Mouse (Mus musculus) c-Kit-positive CD71-positive TER-119-positive erythroid progenitor cells, embryonic 14.5 days (primary cell): ENCODE data around the gene Gm10644.

Source experiments
- DNase-seq: peaks from one replicate; pipeline ENCODE4 v3.0.0-alpha.2; 2013; ENCODE audit warnings: low spot score

Gene Gm10644

DNA sequence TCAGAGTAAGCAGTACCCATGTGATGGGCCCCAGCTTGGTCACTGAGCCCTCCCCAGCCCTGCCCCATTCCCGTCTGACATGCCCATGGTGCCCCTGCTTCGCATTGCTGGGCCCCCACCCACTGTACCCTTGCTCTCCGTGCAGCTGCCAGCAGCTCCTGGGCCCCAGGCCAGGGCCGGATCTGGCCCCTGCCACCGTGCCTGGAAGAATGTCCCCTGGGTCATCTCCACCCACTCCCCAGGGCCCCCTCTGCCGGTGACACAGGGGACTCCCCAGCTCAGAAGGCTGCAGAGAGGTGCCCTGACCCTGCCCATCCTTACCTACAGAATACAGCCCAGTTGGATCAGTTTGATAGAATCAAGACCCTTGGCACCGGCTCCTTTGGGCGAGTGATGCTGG, 25.8 kb upstream of the Gm10644 start:
- DNase-seq: no peak

DNA sequence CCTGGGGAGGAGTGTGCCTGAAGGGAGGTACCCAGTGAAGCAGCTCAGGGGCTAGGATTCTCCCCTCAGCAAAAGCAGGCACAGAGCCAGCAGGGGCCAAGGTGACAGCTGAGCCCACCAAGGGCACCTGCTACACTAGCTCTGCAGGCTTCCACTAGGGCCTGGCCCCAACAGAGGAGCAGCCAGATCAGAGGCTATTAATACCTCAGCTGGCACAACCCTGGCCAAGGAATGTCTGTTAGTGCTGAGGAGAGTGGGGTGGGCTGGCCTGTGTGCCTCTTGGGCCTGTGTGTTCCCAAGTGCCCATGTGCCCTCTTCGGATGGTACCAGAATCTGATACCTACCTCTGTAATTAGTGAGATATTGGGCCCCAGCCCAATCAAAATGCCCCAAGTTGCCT, 25.2 kb upstream of the Gm10644 start:
- DNase-seq: no peak

DNA sequence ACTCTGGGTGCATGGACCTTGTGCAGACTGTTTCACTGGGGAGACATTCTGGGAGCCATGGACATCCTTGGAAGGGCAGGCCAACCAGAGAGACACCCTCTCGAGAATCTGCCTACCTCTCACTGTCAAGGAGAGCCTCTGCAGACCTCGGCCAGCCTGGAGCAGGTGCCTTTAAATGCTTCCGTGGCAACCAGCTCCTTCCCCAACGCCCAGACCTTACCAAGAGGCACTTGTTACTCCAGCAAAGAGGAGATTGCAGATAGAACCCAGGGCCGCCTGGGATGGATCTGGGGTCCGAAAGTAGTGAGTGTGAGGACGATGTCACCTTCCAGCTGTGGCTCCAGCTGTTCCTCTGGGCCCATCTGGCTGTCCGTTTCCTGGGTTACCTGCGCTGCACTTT, 23.2 kb upstream of the Gm10644 start:
- DNase-seq: no peak

DNA sequence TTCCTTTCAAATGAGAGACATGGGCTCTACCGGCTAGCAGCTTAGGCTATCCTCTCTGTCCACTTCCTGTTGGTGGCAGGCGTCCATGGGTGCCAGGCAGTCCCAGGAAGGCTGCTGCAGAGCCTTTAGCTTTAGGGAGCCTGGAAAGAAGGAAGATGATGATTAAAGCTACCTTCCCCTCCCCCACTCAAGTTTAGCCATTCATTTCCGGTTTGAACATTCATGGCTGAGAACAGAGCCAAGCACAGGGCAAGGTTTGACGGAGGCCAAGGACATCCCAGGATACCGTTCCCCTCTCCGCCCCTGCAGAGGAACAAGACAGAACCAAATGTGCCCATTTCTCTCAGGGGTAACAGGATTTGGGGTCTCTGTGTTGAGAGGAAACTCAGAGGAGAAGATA, 22.6 kb upstream of the Gm10644 start:
- DNase-seq: no peak

DNA sequence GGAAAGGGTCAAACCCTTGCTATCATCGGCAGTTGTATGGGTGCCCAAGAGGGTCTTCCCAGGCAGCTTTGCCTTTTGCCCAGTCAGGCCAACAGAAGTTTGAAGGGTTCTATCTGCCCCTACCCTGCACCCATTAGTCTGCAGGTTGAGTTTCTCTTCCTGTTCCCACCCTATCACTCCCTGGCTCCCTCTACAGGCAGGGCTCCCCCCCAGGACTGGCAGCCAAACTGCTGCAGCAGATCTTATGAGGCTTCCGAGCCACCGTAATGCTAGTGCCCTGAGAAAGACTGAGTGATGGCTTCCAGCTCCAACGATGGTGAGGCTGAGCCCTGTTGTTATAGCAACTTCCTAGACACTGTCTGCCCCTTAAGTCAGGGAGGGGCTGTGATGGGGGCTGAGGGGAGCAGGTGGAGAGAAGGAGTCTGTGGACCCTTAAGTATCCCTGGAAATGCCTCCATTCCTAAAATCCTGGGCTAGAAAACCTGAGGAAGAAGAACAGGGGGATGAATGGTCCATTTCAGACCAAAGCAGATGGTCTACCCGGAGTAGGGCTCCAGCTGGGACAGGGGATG, 21.9 kb upstream of the Gm10644 start:
- no peak for DNase-seq

DNA sequence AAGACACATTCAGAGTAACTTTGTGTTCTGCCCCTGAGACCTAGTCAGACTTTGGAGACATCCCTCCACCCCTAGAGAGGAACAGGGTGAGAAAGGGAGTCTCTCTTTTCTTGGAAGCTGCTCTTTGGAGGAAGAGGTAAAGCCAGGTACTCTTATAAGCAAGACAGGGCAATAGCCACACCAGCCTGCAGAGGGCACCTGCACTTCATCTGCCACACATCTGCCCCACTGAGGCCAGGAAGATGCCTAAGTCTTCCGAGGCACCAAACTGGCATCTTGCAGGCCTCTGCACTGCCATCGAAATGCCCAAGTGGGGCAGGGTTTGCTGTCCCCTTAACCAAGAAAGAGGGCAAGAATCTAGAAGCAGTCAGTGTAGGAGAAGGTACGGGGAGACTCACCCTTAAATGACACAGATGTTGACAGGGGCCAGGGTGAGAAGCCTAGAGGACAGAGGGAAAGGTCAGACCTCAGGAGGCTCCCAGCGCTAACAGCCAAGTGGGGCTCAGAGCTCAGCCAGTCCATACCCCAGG, 21.2 kb upstream of the Gm10644 start:
- no peak for DNase-seq

DNA sequence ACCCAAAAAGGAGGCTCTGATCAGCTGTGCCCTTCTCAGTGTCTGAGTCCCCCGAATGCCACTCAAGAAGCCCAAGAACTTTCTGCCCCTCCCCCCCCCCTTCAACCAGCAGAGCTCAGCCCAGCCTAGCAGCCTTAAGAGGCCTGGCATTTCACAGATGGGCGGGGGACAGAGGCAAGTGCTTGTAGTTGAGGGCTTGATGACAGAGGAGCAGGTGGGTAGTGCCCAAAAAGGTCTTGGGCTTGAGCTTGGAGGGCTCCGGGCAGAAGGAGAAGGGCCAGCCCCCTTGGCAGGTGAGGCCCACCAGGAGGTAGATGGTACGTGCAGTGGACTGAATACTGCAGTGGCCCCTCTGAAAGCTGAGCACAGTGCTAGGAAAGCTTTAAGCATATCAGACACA, 19.5 kb upstream of the Gm10644 start:
- no peak for DNase-seq

DNA sequence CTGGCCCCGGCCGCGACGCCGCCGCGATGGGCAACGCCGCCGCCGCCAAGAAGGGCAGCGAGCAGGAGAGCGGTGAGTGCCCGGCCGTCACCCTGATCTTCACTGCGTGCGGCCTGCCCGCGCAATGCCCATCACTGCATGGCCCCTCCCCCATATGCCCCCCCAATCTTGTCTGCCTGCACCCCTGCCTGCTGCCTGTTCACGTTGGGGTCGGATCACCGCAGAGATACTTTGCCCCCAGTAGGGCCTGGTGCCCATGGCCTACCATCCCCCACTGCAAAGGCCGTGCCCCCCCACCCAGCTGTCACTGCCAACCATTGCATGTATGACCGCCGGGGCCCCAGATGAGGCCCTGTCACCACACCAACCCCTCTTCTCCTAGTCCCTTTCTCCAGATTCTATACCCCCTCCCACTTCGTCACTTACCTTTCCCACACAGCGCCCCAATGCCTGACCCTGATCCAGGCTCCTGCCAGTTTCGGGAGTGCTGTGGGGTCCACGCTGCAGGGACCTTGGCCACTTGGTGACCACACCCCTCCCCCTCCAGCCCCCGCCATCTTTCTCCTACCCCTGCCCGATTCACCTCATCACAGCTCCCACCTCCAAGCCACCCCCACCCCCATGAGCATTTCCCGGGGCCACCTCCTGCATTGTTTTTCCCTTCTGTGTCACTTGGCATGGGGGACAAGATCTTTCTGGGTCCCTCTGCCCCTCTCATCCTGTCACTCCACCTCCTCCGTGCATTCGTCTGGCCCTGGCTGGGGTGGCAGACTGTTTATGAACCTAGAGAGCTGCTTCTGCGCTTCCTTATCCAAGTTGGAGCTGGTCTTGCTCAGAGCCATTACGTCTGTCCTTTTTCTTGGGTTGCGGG, 18.4 kb upstream of the Gm10644 start:
- no peak for DNase-seq

DNA sequence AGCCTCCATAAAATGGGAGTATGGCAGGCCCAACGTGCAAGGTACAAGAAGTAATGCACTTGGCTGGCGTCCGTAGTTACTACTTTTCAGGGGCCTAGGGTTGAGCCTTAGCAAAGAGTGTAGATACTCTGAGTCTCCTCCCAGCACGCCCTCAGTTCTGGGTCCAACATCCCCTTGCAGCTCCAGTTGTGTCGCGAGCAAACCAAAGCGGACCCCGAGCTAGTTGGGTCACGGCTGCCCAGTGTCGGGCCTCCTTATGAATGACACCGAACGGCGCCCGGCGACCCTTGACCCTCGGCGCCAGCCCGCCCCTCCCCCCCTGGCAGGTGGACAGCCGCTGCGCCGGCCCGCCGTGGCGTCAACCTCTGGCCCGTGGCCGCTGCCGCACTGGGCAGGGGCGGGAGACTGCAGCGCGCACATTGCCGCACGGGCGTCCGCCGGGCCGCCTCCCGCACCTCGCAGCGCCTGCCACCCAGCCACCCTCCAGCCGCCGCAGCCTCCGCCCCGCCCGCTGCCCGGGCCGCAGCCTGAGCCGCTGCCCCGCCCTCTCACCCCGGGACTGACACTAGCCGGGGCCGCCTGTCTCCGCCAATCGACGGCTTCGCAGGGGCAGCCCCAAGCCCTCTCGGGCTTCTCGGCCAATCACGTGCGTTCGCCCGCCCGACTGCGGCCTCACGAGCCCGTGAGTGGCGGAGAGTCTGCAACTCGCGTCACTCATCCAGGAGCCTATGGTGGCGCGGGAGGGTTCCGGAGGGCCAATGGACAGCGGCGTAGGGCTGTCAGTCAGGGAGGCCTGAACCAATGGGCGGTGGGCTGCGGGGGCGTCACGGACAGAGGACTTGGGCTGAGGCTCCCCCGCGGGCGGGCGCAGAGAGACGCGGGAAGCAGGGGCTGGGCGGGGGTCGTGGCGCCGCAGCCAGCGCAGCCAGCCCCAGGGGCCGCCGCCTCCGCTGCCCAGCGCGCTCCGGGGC, 17.4 kb upstream of the Gm10644 start, which contains the start of gene Prkaca:
Gene Prkaca (plus strand): TSS at position 844 of the 971 bp plus-strand sequence.
- peak; percentile 97 for DNase-seq

DNA sequence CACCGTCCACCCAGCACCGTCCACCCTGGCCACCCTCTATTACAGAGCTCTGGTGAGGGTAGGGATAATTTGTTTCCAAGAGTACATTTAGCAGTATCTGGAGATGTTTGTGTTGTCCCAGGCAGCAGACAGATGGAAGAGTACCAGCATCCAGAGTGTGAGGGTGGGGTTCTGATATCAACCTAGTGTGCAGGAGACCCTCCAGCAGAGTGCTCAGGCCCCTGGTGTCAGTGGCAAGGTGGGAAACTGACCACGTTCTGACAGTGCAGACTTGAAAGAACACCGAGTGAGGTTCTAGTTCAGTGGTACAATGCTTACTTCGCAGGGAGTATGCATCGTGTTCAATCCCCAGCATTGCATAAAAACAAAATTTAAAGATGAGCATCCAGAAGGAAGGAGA, 16.7 kb upstream of the Gm10644 start:
- DNase-seq: no peak

DNA sequence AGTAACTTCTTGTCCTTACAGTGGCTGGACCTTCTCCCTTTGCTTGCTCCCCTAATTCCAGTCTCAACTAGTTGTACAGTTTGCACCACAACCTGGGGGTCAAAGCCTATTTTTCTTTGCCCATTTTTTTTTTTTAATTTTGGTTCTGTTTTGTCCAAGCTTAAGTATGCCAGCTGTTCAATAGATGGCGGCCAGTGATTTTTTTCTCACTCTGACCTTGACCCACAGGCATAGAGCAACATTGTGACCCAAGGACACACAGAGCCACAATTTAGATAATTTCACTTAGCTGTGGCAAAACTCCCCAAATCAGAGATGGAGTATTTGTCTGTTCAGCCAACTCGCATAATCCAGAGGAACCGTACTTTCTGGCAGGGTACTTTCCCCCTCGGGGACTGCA, 16.1 kb upstream of the Gm10644 start:
- no peak for DNase-seq

DNA sequence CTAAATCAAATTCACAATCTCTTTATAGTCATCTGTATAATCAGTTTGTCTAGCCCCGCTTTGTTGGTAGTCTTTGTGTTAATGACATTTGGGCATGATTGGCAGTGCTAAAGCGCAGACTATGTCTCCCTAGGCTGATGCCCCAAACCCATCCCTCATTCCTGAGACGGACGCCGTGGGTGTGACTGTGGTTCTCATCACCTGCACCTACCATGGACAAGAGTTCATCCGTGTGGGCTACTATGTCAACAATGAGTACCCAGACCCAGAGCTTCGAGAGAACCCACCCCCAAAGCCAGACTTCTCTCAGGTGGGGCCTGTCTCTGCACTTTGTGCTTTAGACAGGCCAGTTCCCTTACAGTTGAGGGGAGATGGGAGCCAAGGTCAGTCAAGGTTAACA, 12.7 kb upstream of the Gm10644 start:
- DNase-seq: no peak

DNA sequence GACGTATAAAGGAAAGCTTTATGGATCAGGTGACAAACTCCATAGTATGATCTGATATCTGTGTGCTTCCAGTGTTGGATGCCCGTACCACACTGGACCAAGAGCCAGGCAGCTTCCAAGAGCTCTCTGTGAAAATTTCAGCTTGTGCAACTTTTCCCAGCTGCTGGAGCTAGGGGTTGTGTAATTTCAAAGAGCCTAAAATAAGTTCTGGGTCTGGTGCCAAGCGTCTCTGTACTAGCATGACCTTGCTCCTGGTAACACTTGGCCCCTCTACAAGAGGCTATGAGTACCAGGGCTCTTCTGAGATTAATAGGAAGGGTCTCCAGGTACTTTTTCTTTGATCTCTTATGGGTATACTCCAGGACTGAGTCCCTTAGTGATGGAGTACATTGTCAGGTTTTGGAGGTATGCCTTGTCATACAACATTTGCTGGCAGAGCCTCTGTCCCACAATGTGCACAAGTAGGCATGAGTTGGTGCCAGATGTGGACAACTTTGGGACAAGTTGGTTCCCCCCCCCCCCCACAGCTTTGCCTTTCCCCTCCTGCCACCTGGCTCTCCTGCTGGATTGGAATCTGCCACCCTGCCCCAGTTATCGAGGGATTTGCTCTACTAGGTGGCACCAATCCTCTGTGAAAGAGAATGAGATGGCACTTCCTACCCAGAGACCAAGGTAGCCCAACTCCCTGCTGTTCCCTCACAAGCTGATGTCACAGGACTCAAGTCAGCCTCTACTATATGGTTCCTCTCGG, 9.2 kb upstream of the Gm10644 start:
- DNase-seq: no peak

DNA sequence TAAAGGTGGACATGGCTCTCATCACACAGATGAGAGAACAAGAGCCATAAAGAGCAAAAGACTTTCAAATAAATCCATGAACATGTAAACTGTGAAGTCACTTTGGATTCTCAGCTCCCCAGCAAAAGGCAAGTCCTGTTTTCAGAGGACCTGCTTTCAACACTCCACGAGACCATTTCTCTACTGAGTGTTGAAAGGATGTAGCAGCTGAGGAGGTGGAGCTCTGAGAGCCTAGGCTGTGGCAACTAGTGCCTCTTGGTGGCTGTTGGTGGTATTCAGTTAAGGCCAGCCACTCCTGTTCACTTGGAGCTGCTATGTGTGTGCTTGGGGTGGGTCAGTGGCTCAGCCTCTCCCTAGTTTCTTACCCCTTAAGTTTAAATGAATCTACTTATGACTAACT, 1.8 kb upstream of the Gm10644 start:
- DNase-seq: peak; percentile 50

DNA sequence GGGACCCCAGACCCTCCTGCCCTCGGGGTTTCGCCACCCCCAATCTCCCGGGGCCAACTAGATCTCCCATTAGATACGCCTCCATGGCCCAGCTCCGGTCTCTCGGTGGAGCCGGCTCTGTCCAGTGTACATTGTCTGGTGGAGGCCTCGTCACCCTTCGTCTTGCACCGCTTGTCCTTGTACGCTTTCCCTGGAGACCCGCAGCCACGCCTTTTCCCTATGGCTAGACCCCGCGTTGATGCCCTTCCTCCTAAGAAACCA, 883 bp upstream of the Gm10644 start:
- DNase-seq: no peak

DNA sequence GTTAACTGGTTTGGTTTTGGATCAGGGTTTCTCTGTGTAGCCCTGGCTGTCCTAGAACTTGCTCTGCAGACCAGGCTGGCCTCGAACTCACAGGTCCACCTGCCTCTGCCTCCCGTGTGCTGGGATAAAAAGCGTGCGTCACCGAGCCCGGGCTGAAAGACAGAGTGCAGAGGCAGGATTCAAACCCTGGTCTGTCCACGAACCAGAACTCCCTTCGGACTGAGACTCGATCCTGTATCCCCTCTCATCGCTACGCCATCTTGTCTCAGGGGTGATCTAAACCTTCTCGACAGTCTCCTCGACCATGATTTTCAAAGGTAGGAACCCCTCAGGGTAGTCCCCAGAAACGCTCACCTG, 278 bp downstream of the Gm10644 start:
- DNase-seq: no peak

DNA sequence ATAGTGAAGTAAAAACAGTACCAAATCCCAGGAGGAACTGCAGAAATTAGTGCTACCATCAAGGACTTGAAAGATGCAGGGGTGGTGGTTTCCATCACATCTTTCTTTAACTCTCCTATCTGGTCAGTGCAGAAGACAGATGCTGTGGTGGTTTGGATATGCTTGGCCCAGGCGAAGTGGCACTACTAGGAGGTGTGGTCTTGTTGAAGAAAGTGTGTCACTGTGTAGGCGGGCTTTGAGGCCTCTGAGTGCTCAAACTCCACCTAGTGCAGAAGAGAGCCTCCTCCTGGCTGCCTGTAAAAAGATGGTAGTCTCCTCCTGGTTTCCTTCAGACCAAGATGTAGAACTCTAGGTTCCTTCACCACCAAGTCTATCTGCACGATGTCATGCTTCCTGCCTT, 9.5 kb downstream of the Gm10644 start:
- no peak for DNase-seq

DNA sequence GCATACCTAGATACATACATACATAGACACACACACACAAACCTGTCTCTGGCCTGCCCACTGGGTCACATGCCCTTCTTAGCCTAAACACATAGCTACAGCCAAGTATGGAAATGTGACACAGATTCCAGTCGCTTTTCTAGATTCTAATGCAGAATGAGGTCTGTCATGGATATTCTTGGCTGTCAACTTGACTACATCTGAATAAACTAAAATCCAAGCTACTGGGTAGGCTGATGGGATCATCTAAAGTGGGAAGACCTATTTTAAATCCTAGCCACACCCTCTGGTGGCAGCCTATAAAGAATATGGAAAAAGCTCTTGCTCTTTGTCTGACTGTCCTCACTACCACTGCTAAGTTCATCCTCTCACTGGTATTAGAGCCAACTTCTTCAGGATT, 12.6 kb downstream of the Gm10644 start:
- DNase-seq: no peak

DNA sequence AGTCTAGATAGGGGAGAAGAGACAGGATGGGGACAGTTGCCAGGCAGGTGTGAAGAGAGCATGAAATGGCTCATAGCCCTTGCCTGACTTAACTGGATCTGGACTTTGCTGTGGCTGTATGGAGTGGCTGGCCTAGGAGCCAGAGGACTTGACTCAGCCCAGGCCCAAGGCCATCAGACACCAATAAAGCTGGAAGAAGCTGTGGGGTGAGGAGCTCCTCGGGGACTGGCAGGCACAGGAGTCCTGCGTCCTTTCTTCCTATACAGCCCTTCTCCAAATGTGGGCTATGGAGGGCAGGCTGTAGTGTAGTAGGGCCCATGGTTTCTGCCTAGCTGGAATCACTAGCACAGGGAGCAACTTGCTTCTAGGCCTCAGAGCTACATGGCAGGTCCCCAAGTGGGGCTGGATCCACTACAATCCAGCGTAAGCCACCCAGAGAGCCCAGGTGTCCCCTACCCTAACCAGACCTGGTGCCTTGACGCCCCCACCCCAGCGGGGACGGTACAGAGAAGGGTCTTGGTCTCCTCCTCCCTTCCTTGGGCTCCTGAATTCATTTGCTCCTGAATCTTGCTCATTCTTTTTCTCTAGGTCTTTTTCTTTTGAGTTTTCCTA, 13.8 kb downstream of the Gm10644 start:
- no peak for DNase-seq

DNA sequence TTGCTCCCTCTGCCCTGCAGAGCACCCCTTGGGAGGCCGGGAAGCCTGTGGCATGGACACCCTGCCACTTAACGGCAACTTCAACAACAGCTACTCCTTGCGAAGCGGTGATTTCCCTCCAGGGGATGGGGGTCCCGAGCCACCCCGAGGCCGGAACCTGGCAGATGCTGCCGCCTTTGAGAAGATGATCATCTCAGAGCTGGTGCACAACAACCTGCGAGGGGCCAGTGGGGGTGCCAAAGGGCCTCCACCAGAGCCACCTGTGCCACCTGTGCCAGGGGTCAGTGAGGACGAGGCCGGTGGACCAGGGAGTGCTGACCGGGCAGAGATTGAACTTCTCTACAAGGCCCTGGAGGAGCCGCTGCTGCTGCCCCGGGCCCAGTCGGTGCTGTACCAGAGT, 16.7 kb downstream of the Gm10644 start:
- DNase-seq: no peak

DNA sequence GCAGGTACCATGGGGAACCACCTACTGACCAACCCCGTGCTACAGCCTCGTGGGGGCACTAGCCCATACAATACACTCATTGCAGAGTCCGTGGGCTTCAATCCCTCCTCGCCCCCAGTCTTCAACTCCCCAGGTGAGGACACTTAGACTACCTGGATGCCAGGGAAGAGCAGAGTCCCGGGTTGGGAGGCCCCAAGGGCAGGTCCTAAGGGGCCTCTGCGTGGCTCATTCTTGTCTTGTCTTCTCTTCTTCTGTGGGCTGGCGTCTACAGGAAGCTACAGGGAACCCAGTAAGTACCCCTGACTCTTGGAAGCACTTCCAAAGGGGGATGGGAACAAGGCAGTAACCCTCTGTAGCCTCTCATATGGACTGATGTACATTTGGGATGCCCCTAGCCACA, 17.4 kb downstream of the Gm10644 start:
- DNase-seq: no peak

DNA sequence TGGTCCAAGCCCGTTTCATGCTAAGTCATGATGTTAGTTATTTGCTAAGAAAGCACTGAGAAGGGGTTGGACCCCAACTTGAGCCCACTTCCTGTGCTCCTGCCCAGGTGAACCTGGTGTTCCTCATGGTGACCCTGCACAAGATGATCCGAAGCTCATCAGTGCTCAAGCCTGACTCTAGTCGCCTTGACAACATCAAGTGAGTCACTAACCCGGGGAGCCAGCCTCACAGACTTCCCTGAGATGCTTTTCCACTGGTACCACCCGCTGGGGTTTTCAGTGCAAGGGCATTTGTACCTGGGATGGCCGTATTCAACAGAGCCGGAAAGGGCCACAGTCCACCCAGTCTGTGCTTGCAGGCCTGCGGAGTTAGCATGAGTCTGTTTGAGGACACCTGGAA, 19.6 kb downstream of the Gm10644 start:
- no peak for DNase-seq
